Mouse (Mus musculus) c-Kit-positive CD71-positive TER-119-positive erythroid progenitor cells, embryonic 14.5 days (primary cell): ENCODE results near the gene Grik1.

Experiments used
- DNase-seq: peaks from one replicate; pipeline ENCODE4 v3.0.0-alpha.2; 2013; ENCODE audit warnings: low spot score

The Grik1 gene

DNA sequence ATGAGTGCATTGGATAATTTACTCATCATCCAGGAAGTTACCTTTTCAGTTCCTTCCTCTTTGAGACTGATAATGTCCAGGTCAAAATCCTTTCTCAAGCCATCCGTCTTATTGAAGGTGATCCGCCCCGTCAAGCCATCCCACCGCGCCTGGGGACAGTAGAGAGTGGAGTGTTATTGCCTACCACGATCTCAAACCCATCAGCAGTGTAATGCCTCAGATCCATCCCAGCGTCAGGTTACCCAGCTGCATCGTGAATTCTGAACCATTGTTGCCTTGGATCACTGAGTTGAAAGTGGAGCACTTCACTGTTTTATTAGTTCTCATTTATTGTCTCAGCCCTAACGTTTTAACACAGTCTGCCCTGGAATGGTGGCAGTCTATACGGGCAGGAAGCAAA, 332.6 kb downstream of the Grik1 start:
- no peak for DNase-seq

DNA sequence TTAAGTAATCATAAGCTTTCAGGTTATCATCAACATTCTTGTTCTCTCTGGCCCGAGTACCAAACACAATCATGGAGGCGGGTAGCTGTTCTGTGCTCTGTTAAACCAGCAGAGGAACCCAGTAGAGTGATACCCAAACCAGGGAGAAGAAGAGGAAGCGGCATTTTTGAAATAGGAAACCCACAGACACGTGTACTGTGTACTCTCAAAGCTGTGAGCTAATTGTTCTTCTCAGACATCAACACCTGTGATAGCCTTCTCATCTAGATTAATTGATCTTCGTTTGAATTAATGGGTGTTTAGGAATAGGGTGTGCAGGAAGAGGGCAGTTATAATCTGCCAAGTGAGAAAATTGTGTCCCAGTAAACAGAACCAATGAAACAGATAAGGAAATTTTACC, 333.9 kb downstream of the Grik1 start:
- DNase-seq = no peak

DNA sequence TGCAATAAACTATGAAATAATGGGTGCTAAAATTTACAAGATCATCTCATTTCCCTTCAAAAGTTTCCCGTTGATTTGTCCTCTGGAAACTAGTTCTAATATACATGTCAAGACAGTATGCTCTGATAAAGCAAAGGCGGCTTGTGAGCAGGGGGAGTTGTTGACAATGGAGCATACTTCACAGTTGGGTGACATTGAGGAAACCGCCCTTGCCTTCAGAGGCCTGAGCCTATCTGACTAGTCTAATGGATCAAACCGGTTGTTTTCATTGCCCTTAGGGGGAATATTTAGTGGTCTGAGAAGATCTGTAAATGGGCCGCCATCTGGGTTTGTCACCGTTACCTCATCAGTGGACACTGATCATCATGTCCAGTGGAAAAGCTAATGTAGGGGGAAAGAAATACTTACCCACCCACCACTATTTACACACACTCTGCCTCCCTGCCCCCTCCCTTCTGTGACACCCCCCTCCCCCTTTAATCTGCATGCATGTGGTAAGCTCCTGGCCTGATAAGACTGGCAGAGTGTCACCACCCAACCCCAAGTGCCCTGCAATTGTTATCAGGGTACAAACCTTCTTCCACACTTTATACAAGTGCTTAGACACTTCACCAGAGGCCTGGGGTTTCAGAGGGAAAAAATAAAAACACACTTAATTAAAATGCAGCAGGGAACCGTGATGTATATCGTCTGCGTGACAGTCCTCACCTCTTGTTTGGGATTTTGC, 335.2 kb downstream of the Grik1 start:
- no peak for DNase-seq

DNA sequence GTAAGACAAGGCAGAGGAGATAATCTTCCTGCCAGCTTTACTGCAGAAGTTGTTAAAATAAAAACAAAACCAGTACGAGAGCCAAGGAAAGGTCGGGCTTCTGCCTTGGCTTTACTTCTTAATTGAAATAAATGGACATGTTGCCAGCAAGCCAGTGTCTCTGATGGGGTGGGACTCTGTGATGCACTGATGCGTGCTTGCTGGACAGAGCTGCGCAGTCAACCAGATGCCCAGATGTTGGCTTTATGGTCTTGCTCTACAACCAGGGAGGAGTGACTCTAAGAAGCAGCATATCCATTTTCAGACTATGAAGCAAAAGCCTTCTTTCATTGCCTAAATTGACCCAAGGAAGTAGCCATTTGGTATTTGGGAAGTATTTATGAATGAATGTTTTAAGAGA, 336.9 kb downstream of the Grik1 start:
- no peak for DNase-seq

DNA sequence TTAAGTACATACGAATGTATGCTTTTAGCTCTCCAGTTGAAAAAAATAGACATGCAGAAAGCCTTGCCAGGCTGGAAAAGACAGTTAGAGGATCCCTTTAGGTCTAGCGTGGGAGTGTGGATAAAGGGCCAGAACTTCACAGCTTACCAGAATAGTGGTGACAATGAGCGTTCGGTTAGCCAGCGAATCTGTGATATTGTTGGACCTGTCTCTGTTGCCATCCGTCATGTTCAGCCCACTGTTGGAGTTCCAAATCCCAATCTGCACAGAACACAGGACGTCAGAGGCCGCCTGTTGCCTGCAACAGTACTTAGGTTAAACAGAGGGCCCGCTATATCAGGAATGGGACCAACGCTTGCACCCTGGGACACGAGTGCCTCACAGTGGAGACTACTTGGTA, 340.2 kb downstream of the Grik1 start:
- no peak for DNase-seq

DNA sequence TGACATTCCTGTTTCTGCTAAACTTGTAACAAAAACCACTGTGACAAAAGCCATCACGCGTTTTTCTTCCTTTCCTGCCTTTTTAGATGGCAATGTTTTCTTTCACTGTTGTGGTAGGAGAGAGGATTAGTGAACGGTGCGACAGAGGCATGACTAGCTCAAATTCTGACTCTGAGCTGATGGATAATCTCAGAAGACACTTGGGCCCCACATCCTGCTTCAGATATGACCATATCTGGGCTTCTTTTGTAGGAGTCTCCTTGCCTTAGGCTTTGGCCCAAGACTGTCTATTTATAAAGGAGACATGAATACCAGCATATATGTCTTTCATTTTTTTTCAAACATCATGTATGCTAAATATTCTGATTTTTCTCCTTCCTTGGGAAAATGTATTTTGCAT, 341.9 kb downstream of the Grik1 start:
- no peak for DNase-seq

DNA sequence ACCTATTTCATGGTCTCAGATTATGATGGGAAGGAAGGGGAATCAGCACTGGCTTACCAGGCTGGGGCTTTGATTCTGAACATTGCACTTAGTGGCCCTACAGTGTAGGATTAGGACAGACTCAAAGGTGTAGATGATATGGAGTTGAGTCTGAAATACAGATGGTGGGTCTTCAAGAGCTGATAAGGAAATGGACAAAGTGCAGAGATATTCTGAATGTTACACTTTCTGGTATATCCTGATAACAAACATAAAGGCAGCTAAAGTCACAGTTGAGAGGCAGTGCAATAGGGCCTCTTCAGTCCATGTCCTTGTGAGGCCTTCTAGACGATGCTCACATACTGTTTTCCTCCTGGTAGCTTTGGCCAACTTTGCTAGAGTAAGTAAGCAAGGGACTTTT, 345.7 kb downstream of the Grik1 start:
- no peak for DNase-seq

DNA sequence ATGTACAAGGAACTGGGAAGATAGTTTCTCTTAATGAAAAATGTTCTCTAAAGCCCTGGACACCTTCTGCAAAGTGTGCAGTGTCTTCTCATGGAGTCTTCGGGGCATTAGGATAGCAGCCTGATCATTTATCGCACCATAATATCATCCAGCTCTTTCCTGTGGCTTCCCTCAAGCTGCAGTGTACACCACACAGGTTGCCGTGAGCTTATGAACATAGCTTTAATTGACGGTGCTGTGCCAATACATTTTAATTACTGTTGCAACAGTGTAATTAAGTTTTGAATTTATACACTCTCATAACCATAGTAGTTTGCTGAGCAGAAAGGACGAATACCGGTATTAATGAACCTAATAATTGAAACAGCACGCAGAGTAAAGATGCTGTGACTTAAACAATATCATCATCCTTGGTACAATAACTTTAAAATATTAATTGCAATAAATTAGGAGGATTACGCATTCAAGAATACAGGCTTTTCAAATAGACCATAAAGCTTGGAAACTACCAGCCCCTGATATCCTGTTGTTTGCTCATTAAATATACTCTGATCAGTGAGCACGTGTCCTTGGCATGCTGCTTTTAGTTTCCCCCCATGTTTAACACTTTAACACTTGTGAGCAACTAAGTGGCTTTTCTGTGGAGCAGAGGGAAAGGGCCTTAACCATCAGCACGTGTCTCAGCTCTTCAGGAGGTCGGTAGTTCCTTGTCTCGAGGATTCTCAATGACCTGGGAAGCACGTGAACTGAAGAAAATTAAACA, 347.8 kb downstream of the Grik1 start:
- no peak for DNase-seq

DNA sequence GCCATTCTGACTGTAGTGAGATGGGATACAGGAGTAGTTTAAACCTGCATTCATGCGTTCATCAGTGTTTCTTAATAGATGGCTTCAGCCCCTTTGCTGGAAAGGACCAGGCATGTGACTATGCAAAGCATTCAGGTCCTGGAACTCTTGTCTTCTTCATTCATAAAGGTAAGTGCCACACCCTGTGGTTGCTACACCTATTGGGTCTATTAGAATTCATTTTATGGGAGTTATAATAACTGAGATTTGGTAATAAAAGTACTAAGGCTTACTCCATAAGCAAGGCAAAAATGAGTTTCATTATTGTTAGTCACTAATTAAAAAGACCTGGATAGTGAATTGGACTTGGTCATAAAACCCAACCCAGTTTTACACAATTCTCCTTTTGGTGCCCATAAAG, 355.4 kb downstream of the Grik1 start:
- no peak for DNase-seq

DNA sequence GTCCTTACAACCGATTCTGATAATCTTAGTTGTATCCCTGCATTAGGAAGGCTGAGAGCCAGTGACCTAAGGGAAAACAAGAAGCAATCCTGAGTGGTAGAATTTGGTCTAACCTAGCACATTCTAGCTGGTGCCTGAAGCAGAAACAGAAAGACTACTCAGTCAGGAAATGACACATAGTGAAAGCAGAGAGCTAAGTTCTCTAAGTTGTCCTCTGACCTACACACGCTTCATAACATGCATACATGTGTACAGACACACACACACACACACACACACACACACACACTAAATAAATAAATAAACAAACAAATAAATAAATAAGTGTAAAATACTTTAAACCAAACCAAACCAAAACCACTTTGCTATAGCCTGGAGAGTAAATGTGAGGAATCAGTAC, 358.7 kb downstream of the Grik1 start:
- DNase-seq = no peak

DNA sequence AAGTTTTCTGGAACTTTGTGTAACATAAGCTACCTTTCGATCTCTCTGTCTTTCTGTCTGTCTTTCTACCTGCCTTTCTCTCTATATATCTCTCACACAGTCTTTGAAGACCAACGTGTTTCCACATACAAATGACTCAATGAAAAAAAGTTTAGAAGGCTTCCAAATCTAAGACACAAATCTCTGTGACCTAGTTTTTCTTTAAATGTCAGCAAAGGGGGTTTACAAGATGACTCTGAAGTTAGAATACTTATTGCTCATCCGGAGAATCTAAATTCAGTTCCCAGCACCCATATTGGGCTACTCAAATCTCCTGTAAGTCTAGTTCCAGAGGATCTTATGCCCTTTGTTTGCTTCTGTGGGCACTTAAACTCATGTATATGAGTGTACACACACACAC, 359.5 kb downstream of the Grik1 start:
- DNase-seq = no peak

DNA sequence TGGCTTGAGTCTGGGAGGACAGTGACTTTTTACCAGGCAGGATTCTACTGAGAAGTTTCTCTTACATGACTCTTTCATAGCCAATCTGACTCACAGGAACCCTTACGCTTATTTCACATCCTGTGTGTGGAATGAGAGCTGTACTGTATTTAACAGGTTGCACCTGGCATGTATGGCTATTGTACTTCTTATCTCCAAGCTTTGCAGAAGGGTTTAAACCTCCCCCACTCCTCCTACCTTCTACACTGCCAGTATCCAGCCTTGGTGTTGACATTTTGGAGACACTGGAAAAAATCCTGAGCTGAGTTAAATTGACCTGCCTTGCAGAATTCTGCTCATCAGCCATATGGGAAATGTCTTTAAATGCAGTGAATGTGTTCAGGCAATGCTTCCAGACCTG, 361.4 kb downstream of the Grik1 start:
- DNase-seq = no peak

DNA sequence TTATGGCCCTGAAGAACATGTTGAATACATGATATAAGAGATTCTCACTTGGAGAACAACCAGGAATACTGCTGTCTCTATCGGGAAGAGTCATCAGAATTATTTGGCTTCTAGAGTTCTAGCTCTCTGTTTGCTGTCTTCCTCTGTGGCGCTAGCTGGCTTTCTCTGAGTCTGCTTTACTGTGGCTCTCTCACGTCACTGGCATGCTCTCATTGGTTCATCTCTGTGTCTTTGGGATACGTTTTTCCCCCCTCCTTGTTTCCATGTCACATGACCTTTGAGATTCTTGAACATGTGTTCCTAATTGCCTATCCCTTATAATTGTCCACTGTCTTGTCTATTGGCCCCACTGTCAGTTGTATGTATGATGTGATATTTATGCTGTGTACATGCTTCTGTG, 372.2 kb downstream of the Grik1 start:
- no peak for DNase-seq

DNA sequence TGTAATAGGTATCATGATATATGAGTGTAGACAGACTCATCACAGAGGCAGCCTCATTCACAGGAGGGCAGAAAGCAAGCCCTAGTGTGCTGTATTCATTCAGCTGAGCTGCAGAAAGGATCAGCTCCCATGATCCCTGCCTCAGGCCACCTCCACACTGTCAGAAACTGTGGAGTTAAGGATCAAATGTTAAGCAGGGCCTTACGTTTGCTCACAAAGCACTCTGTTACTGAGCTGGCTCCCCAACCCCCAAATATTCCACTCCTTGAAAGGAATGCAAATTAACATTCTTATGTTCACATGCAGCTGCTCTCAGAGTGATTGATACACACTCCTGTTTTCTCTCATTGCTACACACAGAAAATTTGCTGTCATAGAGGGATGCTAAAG, 372.9 kb downstream of the Grik1 start:
- DNase-seq = no peak

DNA sequence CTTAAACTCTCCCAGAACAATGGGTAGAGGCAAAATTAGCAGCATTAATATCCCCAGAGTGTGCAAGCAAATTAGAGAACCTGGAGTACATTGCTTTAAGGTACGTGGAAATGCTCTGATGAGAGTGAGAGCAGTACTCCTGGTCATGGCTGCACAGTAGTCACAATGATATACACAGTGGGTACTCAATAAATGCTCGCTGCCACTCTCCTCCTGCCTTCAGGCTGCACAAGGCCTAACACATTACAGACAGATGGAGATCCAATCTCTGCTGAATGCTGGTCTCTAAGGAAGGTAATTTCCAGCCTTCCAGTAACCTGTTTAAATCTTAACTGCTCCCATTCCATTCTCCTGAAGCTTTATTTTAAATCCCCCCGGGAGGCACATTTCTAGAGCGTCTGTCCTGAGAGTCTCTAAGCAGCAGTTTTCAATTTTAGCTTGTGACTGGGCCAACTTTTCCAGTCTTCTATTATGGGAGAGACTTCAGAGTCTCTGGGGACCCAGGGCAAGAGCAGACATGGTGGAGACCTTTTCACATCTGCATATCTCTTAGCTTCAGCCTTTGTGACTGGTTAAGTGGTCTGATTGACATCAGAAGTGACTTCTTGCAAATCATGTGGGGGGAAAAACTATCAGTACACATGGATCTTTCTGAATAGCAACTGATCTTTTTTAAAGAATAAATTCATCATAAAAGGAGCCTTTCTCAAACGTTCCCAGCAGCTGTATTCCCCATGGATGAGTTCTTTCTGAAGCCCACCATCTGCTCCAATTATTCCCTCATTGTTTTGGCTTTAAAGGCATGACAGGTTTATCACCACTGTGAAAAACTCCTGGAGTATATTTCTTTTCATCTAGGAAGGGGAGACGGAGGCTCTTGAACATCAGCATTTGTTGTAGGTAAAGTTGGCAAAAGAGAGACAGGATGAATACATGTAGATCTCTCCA, 373.6 kb downstream of the Grik1 start:
- DNase-seq = no peak

DNA sequence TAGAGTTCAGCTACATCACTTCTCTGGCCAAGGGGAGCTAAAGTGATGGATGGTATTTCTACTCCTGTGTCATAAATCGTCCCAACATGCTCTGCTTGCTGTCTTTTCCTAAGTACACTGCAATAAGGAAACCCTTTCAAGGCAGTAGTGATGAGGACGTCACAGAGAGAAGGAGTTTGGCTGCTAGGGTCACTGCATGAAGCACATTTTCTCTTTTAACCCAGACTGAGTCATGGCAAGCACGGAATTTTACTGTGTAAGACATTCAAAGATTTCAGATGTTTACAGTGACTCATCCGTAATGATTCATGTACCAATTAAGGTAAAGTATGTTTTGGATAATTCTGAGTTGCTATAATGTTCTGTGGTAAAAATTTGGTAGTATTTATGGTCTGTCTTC, 374.9 kb downstream of the Grik1 start:
- no peak for DNase-seq

DNA sequence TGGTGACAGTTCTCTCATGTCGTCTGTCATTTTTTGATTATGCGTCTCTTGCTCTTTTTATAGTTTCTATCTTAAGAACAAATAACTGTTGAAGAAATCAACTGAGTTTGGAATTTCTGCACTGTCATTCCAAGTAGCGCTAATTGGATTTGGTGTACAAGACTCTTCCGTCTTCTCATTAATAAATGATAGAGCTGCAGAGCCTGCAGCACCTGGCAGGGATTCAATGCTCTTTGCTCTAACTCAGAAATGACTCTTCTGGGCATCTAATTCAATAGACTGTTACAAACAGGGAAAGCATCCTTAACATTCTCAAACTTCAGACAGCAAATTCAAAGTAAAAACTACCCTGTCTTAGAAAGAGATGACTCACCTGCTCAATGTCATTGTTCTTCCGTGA, 376.3 kb downstream of the Grik1 start:
- no peak for DNase-seq

DNA sequence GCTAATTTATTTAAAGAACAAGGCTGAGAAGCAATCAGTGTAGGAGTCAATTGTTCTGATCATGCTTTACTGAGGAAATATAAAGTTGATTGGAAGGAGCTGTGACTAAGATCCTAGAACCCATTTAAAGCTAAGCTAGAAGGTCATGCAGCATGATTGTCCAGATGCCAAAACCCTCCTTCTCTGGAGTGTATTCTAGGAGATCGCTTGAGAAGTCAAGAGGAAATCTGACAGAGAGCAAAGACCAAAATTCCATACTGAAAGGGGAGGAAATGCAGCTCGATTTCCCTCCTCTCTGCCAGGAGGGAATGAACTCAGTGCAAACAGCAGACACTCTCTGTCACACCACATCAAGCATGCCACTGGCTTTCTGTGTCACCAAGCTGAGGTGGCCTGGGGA, 378.9 kb downstream of the Grik1 start:
- DNase-seq = no peak

DNA sequence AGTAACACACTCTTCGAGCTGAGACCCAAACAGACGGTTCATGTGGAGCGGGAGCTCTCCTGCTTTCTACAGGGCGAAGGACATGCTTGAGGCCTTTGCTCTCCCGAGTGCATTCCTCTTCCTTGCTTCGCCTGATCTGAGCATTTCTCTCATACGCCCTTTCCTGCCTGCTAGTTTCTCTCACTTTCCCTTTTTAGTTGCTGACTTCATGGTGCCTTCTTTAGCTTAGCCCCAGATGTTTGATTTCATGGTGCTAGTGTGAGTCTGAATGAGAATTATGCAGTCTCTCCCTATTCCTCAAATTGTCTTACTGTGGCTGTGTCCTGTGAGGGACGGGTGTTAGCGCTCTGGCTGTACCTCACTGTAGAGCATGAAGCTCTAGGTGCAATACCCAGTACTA, 388.0 kb downstream of the Grik1 start:
- no peak for DNase-seq

DNA sequence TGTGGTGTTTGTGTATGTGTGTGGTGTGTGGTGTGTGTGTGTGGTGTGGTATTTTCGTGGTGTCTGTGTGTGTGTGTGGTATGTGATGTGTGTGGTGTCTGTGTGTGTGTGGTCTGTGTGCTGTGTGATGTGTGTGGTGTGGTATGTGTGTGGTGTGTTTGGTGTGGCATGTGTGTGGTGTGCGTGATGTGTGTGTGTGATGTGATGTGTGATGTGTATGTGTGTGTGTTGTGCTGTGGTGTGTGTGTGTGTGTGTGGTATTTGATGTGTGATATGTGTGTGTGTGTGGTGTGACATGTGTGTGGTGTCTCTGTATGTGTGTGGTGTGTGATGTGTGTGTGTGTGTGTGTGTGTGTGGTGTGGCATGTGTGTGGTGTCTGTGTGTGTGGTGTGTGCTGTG, 388.9 kb downstream of the Grik1 start:
- DNase-seq = no peak

DNA sequence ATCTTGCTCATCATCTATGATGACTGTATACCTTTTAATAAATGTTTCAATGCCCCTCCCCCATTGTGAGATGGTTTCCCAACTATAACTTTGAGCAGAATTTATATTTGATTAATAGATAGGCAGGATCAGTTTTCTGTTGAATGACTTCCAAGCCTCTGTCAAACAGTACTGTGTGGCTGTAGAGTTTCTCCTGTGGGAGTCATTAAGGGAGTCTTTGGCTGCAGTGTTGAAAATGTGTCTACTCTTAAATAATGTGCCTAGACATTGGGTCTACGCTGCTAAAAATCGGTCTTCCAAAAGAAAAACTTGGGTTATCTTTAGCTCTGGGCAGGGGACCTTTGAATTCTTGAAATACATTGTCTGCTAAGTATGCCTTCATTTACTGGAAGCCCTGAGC, 414.1 kb downstream of the Grik1 start:
- no peak for DNase-seq

DNA sequence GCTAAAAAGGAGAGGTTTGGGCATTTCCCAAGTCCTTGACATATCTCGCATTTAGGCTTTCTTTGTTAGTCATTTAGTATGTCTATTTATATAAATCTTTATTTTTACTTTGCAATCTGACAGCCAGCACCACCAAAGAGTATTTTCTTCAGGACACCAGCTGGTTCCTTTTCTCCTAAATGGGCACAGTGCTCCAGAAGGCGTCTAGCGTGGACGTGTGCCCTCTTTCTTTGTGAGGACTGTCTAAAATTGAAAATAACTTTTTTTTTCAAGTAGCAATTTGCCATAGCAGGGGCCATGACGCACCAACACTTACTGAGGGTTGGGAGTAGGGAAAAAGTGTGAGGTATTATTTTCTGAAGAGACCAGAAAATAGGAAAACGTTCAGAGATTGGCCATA, 425.5 kb downstream of the Grik1 start:
- DNase-seq = no peak

DNA sequence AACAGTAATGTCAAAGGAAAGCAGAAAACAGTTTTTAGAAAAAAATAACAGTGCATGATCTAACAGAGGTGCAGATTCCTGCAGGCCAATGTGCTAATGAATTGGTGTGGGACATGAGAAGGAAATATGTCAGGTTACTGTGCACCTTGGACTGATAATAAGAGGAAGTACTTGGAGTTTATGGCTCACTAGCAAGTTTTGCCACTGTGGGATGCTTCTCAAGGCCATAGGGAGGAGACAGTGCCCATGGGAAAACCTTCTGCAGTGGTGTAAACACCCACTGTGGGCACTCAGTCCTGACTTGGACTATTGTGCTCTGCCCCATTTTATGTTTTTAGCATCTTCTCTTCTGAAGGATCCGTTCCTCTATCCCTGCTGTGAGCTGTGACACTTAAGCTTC, 428.3 kb downstream of the Grik1 start:
- DNase-seq = no peak
